Mouse (Mus musculus) cerebellum, adult 9-11 months (tissue): ENCODE measurements at regions not wholly inside any gene's neighbourhood (a gene's known extent, or its start where the extent isn't known, plus 50 kb on each side); places are given as distances from the start of the nearest gene placed in this dataset.

Source experiments
- DNase-seq: peaks from one replicate; pipeline ENCODE4 v3.0.0; 2022

GRCm38 (mm10) chr5:51110006-51110405 lies 457.5 kb downstream of the Ppargc1a start:
- no peak for DNase-seq

GRCm38 (mm10) chr5:51108737-51109136 lies 458.8 kb downstream of the Ppargc1a start:
- DNase-seq = peak; percentile 2

GRCm38 (mm10) chr5:51108181-51108580 lies 459.3 kb downstream of the Ppargc1a start:
- DNase-seq = no peak

- no peak for DNase-seq
These were observed 467.6 kb downstream of the Ppargc1a start for GRCm38 (mm10) chr5:51099902-51100301.

DNA sequence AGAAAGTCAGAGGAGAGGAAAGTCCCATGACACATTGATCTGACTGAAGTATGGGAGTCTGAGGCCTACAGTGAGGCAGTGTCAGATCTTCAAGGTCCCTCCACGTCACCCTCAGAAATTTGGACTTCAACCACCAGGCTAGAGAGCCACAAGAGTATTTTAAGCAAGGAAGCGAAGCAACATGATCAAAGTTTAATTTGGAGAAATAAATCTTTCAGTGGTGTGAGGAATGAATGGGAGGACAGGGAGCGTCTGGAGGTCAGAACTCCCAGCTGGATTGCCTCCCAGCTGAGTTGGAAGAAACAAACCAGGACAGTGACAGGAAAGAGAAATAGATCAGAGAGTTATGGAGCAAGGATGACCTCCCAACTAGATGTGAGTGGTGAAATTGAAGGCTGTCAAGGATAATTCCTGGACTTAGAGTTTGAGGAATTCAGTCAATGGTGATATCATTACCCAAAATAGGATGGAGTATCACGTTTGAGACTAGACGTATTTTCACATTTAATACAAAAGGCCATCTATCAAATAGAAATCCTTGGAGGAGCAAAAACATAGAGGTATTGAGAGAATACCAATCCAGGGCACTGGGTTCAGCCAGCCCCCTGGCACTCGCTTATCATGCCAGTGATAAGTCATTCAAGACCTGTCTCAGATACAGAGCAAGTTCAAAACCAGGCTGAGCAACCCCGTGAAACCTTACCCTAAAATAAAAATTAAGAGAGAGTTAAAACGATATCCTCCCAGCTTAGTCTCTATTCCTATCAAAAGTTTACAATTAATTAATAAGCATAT lies 494.7 kb downstream of the Ppargc1a start:
- no peak for DNase-seq

DNA sequence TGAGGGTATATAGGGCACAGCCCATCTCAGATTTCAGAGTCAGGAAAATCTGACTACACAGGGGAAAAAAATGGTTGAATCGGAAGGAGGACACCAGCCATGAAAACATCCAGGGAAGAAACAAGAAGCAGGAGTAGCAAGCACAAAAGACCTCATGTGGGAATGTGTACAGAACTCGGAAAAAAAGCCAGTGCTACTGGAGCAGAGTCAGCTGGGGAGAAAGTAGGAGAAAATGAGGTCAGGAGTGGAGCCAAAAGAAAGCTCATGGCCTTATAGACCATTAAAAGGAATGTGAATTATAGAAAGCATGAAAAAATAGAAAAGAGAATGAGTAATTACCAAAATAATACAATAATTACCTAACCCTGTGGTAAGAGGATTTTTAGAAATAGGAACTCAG lies 495.4 kb downstream of the Ppargc1a start:
- DNase-seq = no peak

DNA sequence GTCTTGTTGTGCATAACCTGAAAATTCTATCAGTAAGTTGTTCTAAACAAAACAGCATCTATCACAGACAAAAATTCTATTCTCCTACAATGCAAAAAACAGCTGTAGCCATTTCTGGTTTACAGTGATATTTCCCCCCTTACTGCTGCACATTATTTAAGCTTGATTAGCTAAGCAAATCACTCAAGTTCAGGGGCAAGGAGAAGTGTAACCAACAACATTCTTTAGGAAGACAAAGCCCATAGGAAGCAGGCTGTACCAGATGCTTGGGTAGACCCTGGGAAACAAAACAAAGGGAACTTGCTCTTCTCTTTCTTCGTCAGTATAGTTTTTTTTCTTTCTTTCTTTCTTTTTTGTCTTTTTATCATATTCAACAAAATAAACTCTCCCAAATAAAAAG lies 497.9 kb downstream of the Ppargc1a start:
- no peak for DNase-seq

- no peak for DNase-seq
These were observed 521.7 kb downstream of the Ppargc1a start for GRCm38 (mm10) chr5:51045872-51046271.

GRCm38 (mm10) chr5:51041541-51042217 lies 525.8 kb downstream of the Ppargc1a start:
- DNase-seq = no peak

DNA sequence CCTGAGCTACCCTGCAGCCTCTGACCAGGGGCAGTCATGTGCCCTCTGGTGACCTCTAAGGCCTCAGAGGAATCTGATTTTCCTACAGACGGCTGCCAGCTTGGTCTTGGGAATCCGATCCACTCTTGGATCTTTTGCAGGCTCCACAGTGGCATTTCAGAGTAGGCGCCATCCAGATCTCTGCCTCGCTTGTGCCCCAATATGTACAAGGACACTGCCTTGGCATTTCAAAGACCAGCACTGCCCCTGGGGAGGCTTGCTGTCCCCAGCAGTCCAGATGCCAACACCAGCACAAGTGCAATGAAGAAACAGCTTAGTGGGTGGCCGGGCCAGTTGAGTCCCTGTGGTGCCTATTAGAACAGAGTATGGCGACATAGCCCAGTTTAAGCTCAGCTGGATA lies 526.6 kb downstream of the Ppargc1a start:
- no peak for DNase-seq

- DNase-seq = no peak
These were observed 527.1 kb downstream of the Ppargc1a start for GRCm38 (mm10) chr5:51040463-51040862.

DNA sequence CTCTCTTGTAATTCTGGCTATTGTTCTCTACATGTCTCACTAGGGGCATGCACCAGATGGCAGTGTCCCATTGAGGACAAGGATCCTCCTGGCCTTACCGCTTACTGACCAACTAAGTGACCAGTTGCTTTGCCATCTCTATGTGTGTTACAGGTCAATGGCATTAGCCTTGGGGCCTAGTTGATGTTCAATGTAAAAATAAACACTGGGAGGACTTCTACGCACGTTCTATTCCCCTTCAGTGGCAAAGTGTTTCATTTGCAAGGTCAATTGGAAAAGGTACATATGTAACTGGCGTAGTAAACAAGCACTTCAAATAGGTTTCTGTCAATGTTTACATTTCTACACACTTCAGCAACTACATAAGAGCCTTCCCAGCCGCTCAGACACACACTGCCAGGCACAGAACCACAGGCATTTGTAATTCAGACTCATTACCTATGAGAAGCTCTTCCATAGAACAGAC lies 527.8 kb downstream of the Ppargc1a start:
- peak; percentile 7 for DNase-seq

- DNase-seq = no peak
These were observed 531.0 kb downstream of the Ppargc1a start for GRCm38 (mm10) chr5:51036450-51036990.

- DNase-seq = no peak
These were observed 538.6 kb downstream of the Ppargc1a start for GRCm38 (mm10) chr5:51028966-51029365.

DNA sequence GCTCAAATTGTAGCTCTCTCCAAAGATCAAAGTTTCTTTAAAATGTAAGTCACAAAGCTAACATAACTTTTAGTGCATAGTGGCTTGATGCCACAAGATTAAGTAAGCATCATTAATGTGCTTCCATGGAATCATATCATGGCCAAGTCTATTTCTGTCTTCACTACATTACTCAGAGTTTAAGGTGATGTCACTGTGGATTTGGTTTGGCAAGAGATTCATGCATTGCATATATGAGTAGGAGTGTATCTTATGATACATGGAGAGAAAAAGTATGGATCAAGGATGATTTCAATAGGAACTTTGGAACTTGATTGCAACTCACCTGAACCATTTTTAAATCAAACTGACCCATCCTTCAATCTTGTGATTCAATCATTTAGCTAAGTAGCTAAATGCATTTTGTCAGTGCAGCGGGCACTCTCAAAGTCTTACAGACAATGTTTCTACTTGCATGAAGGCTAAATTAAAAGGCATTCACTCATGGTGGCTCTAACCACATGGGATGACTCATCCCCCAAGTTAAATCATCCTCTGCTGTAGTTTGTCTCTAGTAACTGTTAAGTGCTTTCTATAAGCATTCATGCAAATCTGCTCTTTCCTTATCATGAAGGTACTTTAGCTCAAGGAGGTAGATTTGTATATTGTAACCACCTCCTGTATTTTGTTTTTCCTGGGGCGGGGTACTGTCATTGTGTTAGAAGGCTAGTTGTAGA lies 576.5 kb downstream of the Ppargc1a start:
- DNase-seq = no peak
